Mouse (Mus musculus): ENCODE results near the gene B3gnt9.

B3gnt9 gene

DNA sequence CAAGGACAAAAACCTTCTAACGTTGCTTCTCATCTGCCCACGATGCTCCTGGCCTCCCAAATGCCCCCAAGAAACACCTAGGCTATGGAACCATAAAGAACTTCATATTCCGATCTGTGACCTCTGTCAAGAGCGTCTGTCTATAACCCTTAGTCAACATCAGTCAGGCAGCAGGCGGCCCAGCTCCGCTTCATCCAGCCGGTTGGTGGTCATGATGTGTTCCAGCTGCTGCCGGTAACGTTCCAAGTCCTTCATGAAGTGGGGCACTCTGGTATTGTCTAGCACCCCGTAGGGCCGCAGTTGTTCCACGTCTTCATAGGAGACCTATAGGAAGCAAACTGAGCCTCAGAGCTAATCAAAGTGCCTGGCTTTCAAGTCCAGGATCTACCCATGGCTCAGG is 26.9 kb upstream of the B3gnt9 start:
- no peak for DNase-seq (ENCODE audit: low spot score)

- no peak for DNase-seq (ENCODE audit: low spot score)
Observed at GRCm38 (mm10) chr8:105280567-105280966, 25.6 kb upstream of the B3gnt9 start.

DNA sequence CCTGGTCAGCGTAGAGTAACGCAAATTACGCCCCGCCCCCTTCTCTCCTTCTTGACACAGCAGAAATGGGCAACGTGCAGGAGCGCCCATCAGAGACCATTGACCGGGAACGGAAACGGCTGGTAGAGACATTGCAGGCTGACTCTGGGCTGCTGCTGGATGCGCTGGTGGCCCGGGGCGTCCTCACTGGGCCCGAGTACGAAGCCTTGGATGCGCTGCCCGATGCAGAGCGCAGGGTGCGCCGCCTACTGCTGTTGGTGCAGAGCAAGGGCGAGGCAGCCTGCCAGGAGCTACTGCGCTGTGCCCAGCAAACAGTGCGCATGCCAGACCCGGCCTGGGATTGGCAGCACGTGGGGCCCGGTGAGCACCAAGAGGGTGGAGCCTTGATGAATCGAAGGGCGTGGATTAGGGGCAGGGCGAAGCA is 24.0 kb upstream of the B3gnt9 start:
- no peak for DNase-seq (ENCODE audit: low spot score)

DNA sequence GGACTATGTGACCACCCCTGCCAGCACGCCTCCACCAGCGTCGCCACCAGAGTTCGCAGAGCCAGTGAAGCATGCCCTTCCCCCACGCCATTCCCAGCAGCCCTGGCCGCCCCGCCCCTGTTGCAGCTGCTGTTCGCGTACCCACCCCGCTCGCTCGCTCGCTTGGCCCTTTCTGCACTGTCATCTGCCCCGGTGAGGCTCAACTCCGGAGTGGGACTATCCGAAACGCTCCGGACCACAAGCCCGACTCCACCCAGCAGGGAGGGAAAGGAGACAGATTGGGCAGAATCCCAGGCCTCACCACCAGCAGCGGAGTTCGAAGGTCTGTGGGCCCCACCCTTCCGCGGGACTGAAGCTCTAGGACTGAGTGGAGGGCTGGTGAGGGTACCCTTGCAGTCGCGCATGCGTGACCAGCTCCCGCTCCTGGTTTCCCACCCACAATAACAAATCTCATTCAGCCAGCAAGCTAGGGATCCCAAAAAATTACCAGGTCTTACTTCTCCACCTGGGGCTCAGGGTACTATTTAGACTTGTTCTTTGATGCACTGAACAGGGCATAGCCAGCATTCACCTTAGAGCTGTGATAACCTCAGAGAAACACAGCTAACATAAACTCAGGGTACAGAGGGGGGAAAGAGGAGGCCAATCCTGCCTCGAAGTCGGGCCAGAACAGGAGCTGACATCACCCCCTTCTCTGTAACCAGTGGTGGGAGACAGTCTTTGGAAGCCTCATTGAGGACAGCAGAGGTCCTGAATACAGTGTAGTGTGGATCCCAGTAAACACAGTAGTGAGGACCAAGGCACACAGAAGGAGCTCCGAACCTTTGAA is 21.6 kb upstream of the B3gnt9 start:
- no peak for DNase-seq (ENCODE audit: low spot score)

DNA sequence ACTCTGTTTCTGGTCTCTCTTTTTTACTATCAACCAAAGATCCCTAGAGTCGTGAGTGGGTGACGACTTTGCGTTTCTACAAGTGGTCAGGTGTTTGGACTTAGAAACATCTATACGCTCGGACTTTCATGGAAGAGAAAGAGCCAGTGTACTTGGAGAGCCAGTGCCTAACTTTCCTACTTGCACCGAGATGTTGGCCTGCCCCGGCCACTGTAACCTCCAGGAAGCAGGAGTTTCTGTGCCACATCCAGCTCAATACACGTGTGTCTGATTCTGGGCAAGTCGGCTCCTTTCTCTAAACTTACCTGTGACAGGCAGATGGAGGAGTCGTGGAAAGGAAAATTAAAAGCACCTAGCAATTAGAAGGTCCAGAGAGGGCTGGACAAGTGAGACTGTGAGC is 20.9 kb upstream of the B3gnt9 start, which contains the start of gene Nol3:
TSS of gene Nol3 (plus strand) at position 301 of the 400 bp plus-strand sequence.
- no peak for DNase-seq (ENCODE audit: low spot score)

- DNase-seq (ENCODE audit: low spot score) = no peak
Observed at GRCm38 (mm10) chr8:105275387-105275786, 20.4 kb upstream of the B3gnt9 start.

GRCm38 (mm10) chr8:105270916-105271186 is 15.9 kb upstream of the B3gnt9 start:
- DNase-seq (ENCODE audit: low spot score) = no peak

DNA sequence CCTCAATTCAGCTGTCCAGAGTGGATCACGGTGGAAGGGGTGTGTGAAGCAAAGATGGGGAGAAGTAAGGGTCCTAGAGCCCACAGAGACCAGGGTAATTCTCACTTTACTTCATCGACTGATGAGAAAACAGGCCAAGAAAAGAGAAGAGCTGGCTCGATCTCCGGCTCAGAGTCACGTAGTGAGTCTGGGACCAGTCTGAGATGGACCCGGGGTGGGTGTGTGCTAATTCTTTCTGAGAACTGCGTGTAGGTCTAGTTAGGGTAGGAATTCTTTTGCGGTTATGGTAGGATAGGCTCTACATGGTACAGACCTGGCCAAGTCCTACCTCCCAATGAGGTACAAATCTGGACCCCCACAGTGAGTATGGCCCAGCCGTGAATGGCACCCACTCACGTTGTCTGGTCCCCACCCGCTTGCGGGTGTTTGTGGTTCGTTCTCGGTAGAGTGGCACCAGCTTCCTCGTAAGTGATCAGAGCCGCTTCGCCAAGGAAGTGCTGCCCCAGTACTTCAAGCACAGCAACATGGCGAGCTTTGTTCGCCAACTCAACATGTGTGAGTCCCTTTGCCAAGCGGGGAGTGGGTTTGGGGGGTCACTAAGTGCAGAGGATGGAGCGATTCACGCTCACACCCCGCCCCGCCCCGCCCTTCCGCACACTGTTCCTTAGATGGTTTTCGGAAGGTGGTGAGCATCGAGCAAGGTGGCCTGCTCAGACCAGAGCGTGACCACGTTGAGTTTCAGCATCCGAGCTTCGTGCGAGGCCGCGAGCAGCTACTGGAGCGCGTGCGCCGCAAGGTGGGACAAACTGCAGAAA is 15.4 kb upstream of the B3gnt9 start:
- no peak for DNase-seq (ENCODE audit: low spot score)

GRCm38 (mm10) chr8:105269461-105269947 is 14.6 kb upstream of the B3gnt9 start, which contains the start of gene Hsf4:
Gene Hsf4, plus strand, starts transcription at chr8:105269801.
- no peak for DNase-seq (ENCODE audit: low spot score)

- no peak for DNase-seq (ENCODE audit: low spot score)
Observed at GRCm38 (mm10) chr8:105269075-105269458, 14.1 kb upstream of the B3gnt9 start.

DNA sequence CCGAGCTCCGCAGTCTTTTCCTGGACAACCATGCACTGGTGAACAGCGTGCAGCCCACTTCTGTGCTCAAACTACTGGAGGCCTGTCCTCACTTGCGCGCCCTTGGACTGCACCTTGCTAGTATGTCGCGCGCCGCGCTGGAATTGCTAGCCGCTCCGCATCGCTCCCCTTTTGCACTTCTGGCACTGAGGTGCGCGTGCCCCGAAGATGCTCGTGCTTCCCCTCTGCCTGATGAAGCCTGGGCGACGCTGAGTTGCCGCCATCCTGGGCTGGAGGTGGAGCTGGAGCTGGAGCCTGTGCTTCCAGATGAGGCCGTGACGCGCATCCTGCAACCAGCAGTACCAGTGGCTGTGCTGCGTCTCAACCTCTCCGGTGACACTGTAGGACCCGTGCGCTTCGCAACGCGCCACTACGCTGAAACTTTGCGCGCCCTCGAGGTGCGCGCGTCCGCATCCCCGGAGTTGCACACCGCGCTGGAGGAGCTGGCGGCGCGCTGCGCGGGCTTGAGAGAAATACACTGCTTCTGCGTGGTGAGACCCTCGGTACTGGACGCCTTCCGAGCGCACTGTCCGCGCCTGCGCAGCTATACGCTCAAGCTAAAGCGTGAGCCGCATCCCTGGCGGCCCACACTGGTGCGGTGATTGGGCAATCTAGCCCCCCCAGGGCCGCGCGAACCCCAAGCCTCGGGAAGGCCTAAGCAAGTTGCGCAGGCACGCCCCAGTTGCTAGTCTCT is 13.6 kb upstream of the B3gnt9 start:
- DNase-seq (ENCODE audit: low spot score) = no peak

DNA sequence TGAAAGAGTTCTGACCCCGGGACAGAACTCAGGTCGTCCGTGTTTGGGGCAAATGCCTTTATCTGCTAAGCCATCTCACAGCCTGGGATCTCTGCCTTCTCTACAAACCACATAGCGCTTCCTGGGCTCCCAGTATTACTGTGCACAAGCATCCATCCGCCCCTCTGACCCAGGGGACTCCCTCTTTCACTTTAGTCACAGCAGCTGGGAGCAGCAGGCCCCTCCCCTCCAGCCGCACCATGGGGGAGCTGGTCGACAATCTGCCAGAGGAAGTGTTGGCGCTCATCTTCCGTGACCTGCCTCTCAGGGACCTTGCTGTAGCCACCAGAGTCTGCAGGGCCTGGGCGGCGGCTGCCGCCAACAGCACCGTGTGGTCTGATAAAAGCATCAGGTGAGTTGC is 11.8 kb upstream of the B3gnt9 start:
- DNase-seq (ENCODE audit: low spot score) = no peak

DNA sequence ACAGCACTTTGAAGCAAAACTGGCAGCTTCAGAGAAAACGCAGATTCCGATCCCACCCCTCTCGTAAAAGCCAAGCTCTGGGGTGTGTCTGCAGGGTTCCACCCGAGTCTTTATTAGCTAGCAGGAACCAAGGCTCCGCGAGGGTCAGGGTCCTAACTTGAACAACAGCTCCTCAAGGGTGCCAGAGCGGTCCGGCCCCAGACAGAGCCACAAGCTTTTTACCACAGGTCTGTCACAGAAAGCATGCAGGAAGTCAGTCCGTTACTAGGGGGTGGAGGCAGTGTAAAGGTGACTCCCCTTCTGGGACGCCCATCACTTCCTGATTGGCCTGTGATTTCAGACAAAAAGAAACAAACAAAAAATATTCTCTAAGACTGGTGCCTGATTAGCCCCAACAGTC is 10.2 kb upstream of the B3gnt9 start:
- no peak for DNase-seq (ENCODE audit: low spot score)

GRCm38 (mm10) chr8:105264024-105264982 is 9.3 kb upstream of the B3gnt9 start, which contains the start of the genes Tradd and Fbxl8:
Gene Tradd, minus strand, starts transcription at chr8:105264609.
Gene Fbxl8, plus strand, starts transcription at chr8:105264648.
- no peak for DNase-seq (ENCODE audit: low spot score)

GRCm38 (mm10) chr8:105263244-105263912 is 8.4 kb upstream of the B3gnt9 start:
- DNase-seq (ENCODE audit: low spot score) = no peak

- no peak for DNase-seq (ENCODE audit: low spot score)
Observed at GRCm38 (mm10) chr8:105261326-105261980, 6.5 kb upstream of the B3gnt9 start.

DNA sequence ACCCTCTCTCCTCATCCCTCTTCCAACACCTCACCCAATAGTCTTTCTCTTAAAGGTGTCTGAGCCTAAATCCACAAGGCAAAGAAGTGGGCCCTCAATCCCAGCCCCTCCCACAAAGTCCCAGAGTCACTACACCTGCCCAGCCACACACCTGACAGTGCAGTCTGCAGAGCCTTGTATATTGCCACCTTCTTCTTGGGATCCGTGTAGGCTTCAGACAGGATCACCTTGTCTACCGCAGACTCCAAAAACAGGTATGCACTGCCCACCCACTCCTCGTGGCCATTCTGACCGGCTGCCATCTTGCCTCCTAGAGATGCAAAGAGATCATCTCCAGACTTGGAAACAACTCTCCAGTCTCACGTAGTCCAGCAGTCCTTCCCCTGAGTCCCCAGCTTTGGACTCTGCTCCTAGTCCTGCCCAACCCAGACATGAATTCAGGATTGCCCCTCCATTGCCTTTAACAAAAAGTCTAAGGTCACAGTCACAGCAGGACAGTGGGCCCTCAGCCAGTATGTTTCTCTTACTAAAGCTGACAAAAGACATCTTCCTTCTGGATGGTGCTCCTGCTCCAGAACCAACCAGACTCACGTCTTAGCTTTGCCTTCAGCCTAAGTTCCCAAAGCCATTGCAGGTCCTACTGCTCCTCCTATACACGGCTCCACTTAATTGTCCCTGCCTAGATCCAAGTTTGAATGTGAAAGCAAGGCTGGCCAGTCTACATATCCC is 5.6 kb upstream of the B3gnt9 start:
- no peak for DNase-seq (ENCODE audit: low spot score)

DNA sequence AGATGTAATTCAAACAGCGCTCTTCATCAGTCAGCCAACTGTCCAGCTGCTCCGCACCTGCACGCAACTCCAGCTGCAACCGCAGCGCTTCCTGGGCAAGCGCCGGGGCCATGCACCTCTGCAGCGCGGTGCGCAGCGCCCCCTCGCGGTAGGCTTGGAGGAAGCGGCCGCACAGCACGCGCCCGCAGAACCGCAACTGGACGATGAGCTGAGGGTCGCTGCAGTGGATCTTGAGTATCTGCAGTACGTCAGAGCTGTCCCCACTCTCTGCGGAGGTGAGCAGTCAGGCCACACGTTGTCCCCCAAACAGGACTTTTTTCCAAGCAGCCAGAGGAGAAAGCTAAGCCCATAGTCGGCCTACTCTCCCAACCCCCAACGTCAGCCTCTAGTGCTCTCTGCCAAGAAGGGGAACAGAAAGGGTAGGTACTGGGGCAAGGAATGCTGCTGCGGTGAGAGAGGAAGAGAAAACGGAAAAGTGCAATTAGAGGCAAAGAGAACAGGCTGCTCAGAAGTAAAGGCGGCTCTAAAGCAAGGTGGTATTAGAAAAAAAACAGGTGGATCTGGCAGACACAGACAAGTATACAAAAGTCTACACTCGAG is 4.9 kb upstream of the B3gnt9 start:
- DNase-seq (ENCODE audit: low spot score) = no peak
